Mouse (Mus musculus) liver, embryonic 14.5 days (tissue): ENCODE measurements at regions not wholly inside any gene's neighbourhood (a gene's known extent, or its start where the extent isn't known, plus 50 kb on each side); places are given as distances from the start of the nearest gene placed in this dataset.

Experiments
- ATAC-seq: fragments of 200-750 bp; cut with Nextera tagmentation; 2 replicates; pipeline ENCODE4 v1.8.0; 2017; ENCODE audit warnings: moderate number of reproducible peaks, mild to moderate bottlenecking, moderate library complexity; ENCODE audit not compliant: insufficient read depth
- DNase-seq, 3 experiments: peaks; one replicate each; pipeline ENCODE4 v3.0.0-alpha.2; 2012 to 2013; ENCODE audit warnings: low read depth in 3 of 3, low spot score in 3 of 3
- H3K27ac ChIP-seq: fragments of 300-500 bp; sonication (generic); 2 replicates; pipeline ENCODE4 v1.5.1; 2014; ENCODE audit warnings: moderate library complexity, mild to moderate bottlenecking, control low read depth, inconsistent platforms
- H3K27me3 ChIP-seq: fragments of 300-500 bp; sonication (generic); 2 replicates; pipeline ENCODE4 v1.6.1; 2014; ENCODE audit warnings: mild to moderate bottlenecking, low read length, moderate library complexity; ENCODE audit not compliant: control insufficient read depth, insufficient read depth
- H3K36me3 ChIP-seq: fragments of 300-500 bp; sonication (generic); replicated peaks from 2 replicates; pipeline ENCODE4 v1.6.1; 2014; ENCODE audit warnings: low read depth; ENCODE audit not compliant: control insufficient read depth, insufficient read depth
- H3K4me1 ChIP-seq, 2 experiments: fragments of 200-500 bp in 1 of 2; fragments of 300-500 bp in 1 of 2; sonication (generic) in 1 of 2; replicated peaks; 2 replicates each; pipeline ENCODE4 v1.6.1; 2012 to 2014; ENCODE audit warnings: antibody characterized with exemption in 1 of 2, inconsistent platforms in 1 of 2, low read length in 1 of 2; ENCODE audit not compliant: control insufficient read depth in 2 of 2, insufficient read depth in 2 of 2
- H3K4me2 ChIP-seq: fragments of 300-500 bp; sonication (generic); 2 replicates; pipeline ENCODE4 v1.6.1; 2014; ENCODE audit warnings: low read depth, mild to moderate bottlenecking, control low read depth, moderate library complexity
- H3K4me3 ChIP-seq, 2 experiments: fragments of 200-500 bp in 1 of 2; fragments of 300-500 bp in 1 of 2; sonication (generic) in 1 of 2; 2 replicates each; pipeline ENCODE4 v1.5.1; 2012 to 2014; ENCODE audit warnings: low read depth in 2 of 2, low read length in 2 of 2, mild to moderate bottlenecking in 2 of 2, control low read depth in 1 of 2, inconsistent platforms in 1 of 2, moderate library complexity in 1 of 2; ENCODE audit not compliant: insufficient read depth in 1 of 2
- H3K9ac ChIP-seq: fragments of 300-500 bp; sonication (generic); replicated peaks from 2 replicates; pipeline ENCODE4 v1.6.1; 2014; ENCODE audit warnings: mild to moderate bottlenecking, control low read depth, moderate library complexity
- H3K9me3 ChIP-seq: fragments of 300-500 bp; sonication (generic); 2 replicates; pipeline ENCODE4 v1.6.1; 2016; ENCODE audit warnings: low read length, mixed read lengths; ENCODE audit not compliant: control insufficient read depth
- CTCF ChIP-seq: IDR thresholded peaks from 2 replicates; pipeline ENCODE4 v1.5.1; 2016; ENCODE audit warnings: antibody characterized with exemption, low read depth, control low read depth
- EP300 ChIP-seq: IDR thresholded peaks from 2 replicates; pipeline ENCODE4 v1.6.1; 2016; ENCODE audit warnings: antibody characterized with exemption, low read depth
- WGBS: fragments of 180-500 bp; shearing (Covaris S2); extraction: QIAGEN DNeasy Blood & Tissue Kit; methylation state at CpG from one replicate; pipeline ENCODE4 v1.1.7; 2014; ENCODE audit not compliant: insufficient replicate concordance; 5-methylcytosine and 5-hydroxymethylcytosine counted together

DNA sequence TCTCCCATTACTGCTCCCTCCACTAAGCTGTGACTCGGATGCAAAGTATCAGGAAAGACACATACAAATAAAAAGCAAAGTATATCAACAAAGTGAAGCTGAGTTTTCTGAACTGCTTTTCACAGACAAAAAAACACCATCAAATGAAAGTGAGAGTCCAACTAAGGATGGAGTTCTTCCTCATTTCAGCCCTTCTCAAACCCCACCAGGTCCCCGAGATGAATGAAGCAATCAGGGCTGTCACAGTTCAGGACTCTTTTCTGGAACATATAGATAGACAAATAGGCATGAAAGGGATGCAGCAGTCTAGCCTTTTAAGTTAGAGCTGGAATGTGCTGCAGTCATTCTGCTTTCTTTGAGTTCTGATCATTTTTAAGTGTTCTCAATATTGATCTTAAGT, 142.6 kb downstream of the Fzd1 start:
- TF ChIP-seq CTCF (no peak), EP300 (no peak)
- H3K4me3 ChIP-seq, result no peak overlapping the region
- H3K27me3 ChIP-seq, result no peaks in the 10 kb centered on the region
- ATAC-seq (no peak), DNase-seq (no peak)
- H3K9me3 ChIP-seq, result no peaks in the 10 kb centered on the region
- H3K27ac ChIP-seq, result no peak overlapping the region
- 42% methylated on average over 2 of the region's 2 CpGs for WGBS
- no peaks in the 10 kb centered on the region for H3K36me3 ChIP-seq
- no peak overlapping the region for H3K9ac ChIP-seq
- H3K4me1 ChIP-seq, result no peaks in the 10 kb centered on the region
- H3K4me2 ChIP-seq, result no peak overlapping the region

DNA sequence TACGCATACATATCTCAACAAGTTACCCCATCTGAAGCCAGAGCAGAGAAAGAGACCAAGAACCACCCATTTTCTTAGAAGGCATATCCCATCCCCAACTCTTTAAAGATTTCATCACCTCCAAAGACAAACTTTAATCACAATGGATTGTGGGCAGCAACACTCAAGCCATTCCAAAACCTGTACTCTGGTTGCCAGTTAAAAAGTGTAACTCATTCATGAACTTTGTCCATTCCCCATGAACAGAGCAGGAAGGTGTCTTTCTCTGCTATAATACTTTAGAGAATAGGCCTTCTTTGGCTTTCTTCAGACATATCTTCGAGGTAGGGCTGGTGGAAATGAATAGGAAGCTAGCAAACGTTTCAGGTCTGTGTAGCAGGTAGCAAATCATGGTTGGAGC, 160.4 kb downstream of the Fzd1 start:
- Histone ChIP-seq H3K27me3 (no peaks in the 10 kb centered on the region), H3K27ac (no peak overlapping the region), H3K9ac (no peak overlapping the region), H3K9me3 (no peaks in the 10 kb centered on the region), H3K4me2 (no peak overlapping the region), H3K4me1 (no peaks in the 10 kb centered on the region), H3K36me3 (no peaks in the 10 kb centered on the region), H3K4me3 (no peak overlapping the region)
- TF ChIP-seq EP300 (no peak), CTCF (no peak)
- WGBS, result 53% methylated on average over 3 of the region's 3 CpGs
- ATAC-seq (no peak), DNase-seq (no peak)

DNA sequence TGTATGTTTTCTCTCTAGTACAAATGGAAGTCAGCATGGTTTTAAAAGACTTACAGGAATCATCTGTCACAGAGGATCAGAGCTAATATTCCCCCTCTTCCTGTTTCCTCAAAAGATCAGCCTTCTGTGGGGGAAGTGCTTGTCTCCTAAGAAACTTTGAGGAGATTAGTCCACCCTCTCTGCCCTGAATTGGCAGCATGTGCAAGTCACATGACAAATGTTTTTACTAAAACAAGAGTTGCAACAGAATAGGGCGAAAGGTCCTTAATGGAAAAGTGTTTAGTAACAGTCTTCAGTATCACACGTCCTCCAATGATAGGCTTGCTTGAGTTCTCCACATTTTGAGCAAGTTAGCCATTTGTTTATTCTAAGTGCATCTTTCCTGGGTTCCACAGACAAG, 162.8 kb downstream of the Fzd1 start:
- Histone ChIP-seq H3K9ac (no peak overlapping the region), H3K36me3 (no peaks in the 10 kb centered on the region), H3K27me3 (no peaks in the 10 kb centered on the region), H3K27ac (no peak overlapping the region), H3K9me3 (no peaks in the 10 kb centered on the region), H3K4me2 (no peak overlapping the region), H3K4me1 (no peaks in the 10 kb centered on the region), H3K4me3 (no peak overlapping the region)
- WGBS, result 40% methylated on average over 2 of the region's 2 CpGs
- no peak for ATAC-seq
- no peak for DNase-seq
- no peak for TF ChIP-seq EP300
- no peak for TF ChIP-seq CTCF

DNA sequence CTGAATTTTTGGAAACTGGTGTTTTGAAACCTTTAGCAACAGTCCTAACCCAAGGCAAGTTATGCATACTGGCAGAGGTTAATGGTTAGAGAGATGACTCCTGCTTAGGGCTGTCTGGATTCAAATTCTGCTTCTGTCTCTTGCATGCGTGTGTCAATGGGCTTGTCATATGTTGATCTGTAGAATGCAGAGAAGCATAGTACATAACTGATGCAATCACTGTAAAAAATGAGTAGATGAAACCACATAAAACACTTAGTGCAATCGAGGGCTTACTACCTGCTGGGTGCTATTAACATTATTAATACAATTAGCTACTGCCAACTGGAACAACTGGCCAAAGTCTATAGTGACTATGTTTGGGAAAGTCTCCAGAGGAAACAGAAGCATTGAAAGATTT, 163.3 kb downstream of the Fzd1 start:
- Histone ChIP-seq H3K27ac (no peak overlapping the region), H3K9ac (no peak overlapping the region), H3K4me1 (no peaks in the 10 kb centered on the region), H3K4me2 (no peak overlapping the region), H3K4me3 (no peak overlapping the region), H3K27me3 (no peaks in the 10 kb centered on the region), H3K36me3 (no peaks in the 10 kb centered on the region), H3K9me3 (no peaks in the 10 kb centered on the region)
- ATAC-seq (no peak), DNase-seq (no peak)
- TF ChIP-seq CTCF (no peak), EP300 (no peak)
- WGBS, result 41% methylated on average over 2 of the region's 2 CpGs

DNA sequence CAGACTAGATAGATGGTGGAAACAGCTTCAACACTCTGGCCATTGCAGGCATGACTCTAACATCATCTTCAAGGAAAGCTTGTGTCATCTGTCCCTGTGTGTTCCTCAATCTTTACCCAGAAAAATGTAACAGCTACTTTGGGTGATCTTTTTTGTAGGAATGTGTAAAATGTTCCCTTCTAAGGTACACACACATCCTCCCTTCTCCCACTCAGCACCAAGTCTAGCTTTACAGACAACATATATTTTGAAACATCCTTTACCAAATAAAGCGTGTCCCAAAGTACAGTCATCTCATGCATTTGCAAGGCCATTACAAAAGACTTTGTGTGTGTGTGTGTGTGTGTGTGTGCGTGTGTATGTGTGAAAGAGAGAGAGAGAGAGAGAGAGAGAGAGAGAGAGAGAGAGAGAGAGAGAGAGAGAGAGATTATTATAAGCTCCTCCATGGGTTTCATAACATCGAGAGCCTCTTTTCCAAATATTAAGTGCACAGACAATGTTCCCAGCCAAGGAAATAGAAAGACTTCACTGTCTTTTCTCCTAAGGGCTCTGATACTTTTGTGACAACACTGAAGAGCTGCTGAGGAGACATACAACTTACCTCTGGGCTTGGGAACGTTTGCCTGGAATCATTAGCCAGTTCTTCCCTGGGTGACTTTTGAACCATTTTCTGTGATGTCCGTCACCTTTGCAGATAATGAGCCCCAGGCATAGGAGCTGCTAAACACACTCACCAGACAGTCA, 164.0 kb downstream of the Fzd1 start:
- Histone ChIP-seq H3K4me1 (no peaks in the 10 kb centered on the region), H3K9ac (no peak overlapping the region), H3K27me3 (no peaks in the 10 kb centered on the region), H3K27ac (no peak overlapping the region), H3K36me3 (no peaks in the 10 kb centered on the region), H3K4me2 (no peak overlapping the region), H3K9me3 (no peaks in the 10 kb centered on the region), H3K4me3 (no peak overlapping the region)
- WGBS, result 49% methylated on average over 5 of the region's 5 CpGs
- no peak for TF ChIP-seq EP300
- no peak for TF ChIP-seq CTCF
- DNase-seq, result no peak
- no peak for ATAC-seq
